Mouse (Mus musculus) E14TG2a.4 (cell line): ENCODE data around the gene Yaf2.

Experiments used
- CTCF ChIP-seq: conservative IDR thresholded peaks from 2 replicates; pipeline ENCODE4 v1.5.1; 2014; ENCODE audit warnings: low read length
- POU5F1 ChIP-seq: IDR thresholded peaks from 2 replicates; pipeline ENCODE4 v1.6.1; 2014; ENCODE audit warnings: low read length, borderline replicate concordance

DNA sequence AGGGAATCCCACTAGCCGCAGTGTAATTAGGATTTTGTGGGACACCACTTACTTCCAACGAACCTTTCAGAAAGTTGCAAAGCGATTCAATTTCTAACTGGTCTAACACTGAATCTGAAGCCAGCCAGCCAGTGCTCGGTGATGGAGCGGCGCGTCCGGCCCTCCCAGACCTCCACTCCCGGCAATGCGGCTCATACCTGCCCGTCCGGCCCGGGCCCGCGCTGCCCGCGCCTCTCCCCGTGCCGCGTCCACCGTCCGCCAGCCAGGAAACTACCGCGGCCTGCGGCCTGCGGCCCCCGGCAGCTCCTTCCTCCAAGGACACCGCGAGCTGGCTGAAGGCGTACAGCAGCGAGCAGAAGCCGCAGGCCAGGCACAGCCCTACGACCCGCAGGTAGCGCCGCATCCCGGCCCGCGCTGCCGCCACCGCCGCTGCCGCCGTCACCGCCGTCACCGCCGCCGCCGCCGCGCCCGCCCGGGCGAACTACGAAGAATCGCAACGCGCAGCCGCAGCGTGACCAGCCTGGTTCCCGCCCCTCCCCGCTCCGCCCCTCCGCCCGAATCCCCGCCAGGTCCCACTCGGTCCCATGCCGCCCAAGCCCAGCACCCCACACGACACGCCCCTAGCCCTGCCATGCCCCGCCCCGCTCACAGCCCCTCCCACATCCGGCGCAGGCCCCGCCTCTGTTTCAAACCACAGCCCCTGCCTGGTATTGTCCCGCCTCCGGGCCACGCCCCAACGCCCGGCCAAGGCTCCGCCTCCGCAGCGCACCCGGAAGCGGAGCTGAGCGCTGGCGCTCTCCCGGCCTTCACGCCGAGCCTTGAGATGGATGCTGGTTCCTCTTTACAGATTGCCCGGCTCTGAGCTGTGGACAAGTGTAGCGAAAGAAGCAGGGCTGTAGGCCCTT is 61.8 kb downstream of the Yaf2 start, which contains the start of gene Gxylt1:
- no peak for TF ChIP-seq CTCF
- no peak for TF ChIP-seq POU5F1
